Mouse (Mus musculus): ENCODE data around the gene Gnat2. TPM values are rescaled to one million over a fixed set of nuclear protein-coding genes. Genes with fewer than 3 reads are reported as not detected.
A peak's percentile ranks its signal among the peaks of the same experiment; 100 is the strongest.

The Gnat2 gene
- total and polyA plus RNA-seq, 2 experiments from 2014 or later, result 0.10 to 0.27 TPM

GRCm38 (mm10) chr3:108112246-108112645, 19.7 kb downstream of the Gnat2 start:
- peaks cover 55% of the 10 kb centered on the region for H3K36me3 ChIP-seq (ENCODE audit: insufficient read depth)
- ATAC-seq, result no peak
- WGBS, result 80% methylated on average over 7 of the region's 7 CpGs

DNA sequence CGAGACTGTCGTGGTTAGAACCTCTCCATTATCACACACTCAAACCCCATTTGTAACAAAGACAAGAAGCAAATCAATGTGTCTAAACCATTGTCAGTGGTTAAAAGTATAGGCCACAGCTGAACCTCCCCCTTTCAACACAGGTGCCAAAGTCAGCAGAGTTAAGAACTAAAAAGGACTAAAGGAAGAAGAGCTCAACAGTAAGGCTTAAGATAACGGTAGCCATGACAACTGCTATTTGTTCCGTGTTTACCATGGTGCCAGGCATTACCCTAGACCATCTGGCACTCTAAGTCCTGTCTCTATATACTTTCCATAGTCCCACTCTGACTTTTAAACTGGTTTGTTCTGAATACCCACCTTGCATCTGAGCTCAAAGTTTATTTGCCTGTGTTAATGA, 20.1 kb downstream of the Gnat2 start:
- H3K27ac ChIP-seq (ENCODE audit: low read depth, low read length), result no peak overlapping the region
- no peak for TF ChIP-seq CTCF (IDR thresholded peaks at IDR 0.05; ENCODE audit: low read depth)
- H3K9me3 ChIP-seq (ENCODE audit: low read length), result no peaks in the 10 kb centered on the region
- no peak overlapping the region for H3K9ac ChIP-seq
- peaks cover 58% of the 10 kb centered on the region for H3K36me3 ChIP-seq (ENCODE audit: insufficient read depth)
- H3K4me1 ChIP-seq (ENCODE audit: insufficient read depth), result no peaks in the 10 kb centered on the region
- DNase-seq (peak; percentile 22), ATAC-seq (no peak)
- 73% methylated on average over 4 of the region's 4 CpGs for WGBS
- H3K27me3 ChIP-seq (ENCODE audit: insufficient read depth, low read length), result no peaks in the 10 kb centered on the region
- no peak overlapping the region for H3K4me3 ChIP-seq (ENCODE audit: low read depth, low read length)
- no peak overlapping the region for H3K4me2 ChIP-seq (ENCODE audit: low read depth)

More at GRCm38 (mm10) chr3:108112246-108112645, 19.7 kb downstream of the Gnat2 start:
- H3K4me3 ChIP-seq (ENCODE audit: low read depth, low read length), result no peak overlapping the region
- no peak overlapping the region for H3K4me2 ChIP-seq (ENCODE audit: low read depth)
- no peak overlapping the region for H3K27ac ChIP-seq (ENCODE audit: low read depth, low read length)
- no peaks in the 10 kb centered on the region for H3K4me1 ChIP-seq (ENCODE audit: insufficient read depth)
- TF ChIP-seq CTCF (IDR thresholded peaks at IDR 0.05; ENCODE audit: low read depth), result no peak
- H3K9ac ChIP-seq, result no peak overlapping the region
- H3K9me3 ChIP-seq (ENCODE audit: low read length), result no peaks in the 10 kb centered on the region
- H3K27me3 ChIP-seq (ENCODE audit: insufficient read depth, low read length), result no peaks in the 10 kb centered on the region
- DNase-seq, result no peak

DNA sequence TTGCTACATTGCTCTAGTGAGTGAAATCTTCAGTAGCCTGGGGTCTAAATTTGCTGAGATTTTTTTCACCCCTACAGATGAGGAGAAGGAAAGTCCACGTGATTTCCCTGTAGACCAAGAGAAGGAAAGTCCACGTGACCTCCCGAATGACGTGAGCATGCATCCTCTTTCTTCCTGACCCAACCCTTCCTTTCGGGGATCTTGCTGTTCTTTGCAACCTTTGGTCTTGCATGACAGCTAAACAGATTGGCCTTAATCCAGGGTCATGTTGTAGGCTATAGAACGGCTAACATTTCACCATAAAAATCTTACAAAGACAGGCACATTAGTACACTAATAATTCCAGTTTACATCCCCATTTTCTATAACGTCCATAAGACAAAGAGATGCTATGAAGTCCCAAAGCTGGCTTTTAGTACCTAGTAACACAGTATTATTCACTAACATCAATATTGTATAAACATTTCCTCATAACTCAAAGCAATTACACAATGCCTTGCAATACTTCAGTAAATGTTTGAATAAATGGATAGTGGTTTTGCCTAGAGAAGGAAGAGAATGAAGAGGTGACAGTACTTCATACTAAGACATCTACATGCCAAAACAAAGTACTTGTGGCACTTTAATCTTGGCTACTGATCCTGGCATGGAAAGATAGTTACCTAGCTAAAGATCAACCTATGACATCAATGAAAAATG, 21.2 kb downstream of the Gnat2 start:
- Histone ChIP-seq H3K4me1 (ENCODE audit: insufficient read depth) (no peaks in the 10 kb centered on the region), H3K27me3 (ENCODE audit: insufficient read depth, low read length) (no peaks in the 10 kb centered on the region), H3K27ac (ENCODE audit: low read depth, low read length) (no peak overlapping the region), H3K9me3 (ENCODE audit: low read length) (no peaks in the 10 kb centered on the region), H3K9ac (no peak overlapping the region), H3K4me2 (ENCODE audit: low read depth) (no peak overlapping the region), H3K36me3 (ENCODE audit: insufficient read depth) (peaks cover 56% of the 10 kb centered on the region), H3K4me3 (ENCODE audit: low read depth, low read length) (no peak overlapping the region)
- 91% methylated on average over 7 of the region's 7 CpGs for WGBS
- DNase-seq, result no peak
- no peak for ATAC-seq
- no peak for TF ChIP-seq CTCF (IDR thresholded peaks at IDR 0.05; ENCODE audit: low read depth)

DNA sequence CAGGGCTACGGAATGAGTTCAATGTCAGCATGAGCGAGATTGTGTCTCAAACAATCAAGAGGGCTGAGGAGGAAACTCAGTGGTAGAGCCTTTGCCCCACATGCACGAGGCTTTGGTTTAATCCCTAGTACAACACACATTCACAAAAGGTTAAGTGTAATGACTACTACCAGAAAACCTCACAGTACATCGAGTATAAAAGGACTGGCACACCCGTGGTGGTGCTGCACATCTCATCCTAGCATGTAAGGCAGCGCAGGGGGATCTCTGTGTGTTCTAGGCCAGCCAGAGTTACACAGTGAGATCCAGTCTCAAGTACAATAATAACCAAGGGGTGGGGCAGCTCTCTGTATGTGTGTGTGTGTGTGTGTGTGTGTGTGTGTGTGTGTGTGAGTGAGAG, 24.9 kb downstream of the Gnat2 start:
- Histone ChIP-seq H3K4me1 (ENCODE audit: insufficient read depth) (no peaks in the 10 kb centered on the region), H3K9me3 (ENCODE audit: low read length) (no peaks in the 10 kb centered on the region), H3K4me3 (ENCODE audit: low read depth, low read length) (no peak overlapping the region), H3K27ac (ENCODE audit: low read depth, low read length) (no peak overlapping the region), H3K36me3 (ENCODE audit: insufficient read depth) (peaks cover 38% of the 10 kb centered on the region), H3K27me3 (ENCODE audit: insufficient read depth, low read length) (no peaks in the 10 kb centered on the region), H3K9ac (no peak overlapping the region), H3K4me2 (ENCODE audit: low read depth) (no peak overlapping the region)
- no peak for DNase-seq
- TF ChIP-seq CTCF (IDR thresholded peaks at IDR 0.05; ENCODE audit: low read depth), result no peak
- WGBS, result 91% methylated on average over 6 of the region's 6 CpGs
- no peak for ATAC-seq

DNA sequence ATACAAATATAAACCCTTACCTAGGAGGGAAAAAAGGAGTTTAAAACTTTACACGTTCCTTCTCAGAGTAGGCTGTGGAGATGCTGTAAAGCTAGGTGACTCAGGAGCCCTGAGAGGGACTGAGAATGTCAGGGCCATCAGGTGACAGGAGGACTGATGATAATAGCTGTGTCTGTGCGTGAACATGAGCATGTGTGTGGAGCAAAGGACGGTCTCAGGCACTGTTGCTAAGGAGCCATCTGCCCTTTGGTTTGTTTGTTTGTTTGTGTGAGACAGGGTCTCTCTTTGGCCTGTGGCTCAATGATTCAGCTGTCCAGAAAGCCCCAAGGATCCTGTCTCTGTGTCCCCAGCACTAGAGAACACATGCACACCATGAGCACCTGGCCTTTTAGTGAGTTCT, 28.5 kb downstream of the Gnat2 start:
- DNase-seq (no peak), ATAC-seq (no peak)
- H3K4me1 ChIP-seq (ENCODE audit: insufficient read depth), result no peaks in the 10 kb centered on the region
- H3K36me3 ChIP-seq (ENCODE audit: insufficient read depth), result peaks cover 30% of the 10 kb centered on the region
- H3K4me2 ChIP-seq (ENCODE audit: low read depth), result no peak overlapping the region
- 91% methylated on average over 3 of the region's 3 CpGs for WGBS
- no peak overlapping the region for H3K4me3 ChIP-seq (ENCODE audit: low read depth, low read length)
- H3K27me3 ChIP-seq (ENCODE audit: insufficient read depth, low read length), result no peaks in the 10 kb centered on the region
- no peak for TF ChIP-seq CTCF (IDR thresholded peaks at IDR 0.05; ENCODE audit: low read depth)
- H3K27ac ChIP-seq (ENCODE audit: low read depth, low read length), result no peak overlapping the region
- H3K9ac ChIP-seq, result no peak overlapping the region
- H3K9me3 ChIP-seq (ENCODE audit: low read length), result no peaks in the 10 kb centered on the region

DNA sequence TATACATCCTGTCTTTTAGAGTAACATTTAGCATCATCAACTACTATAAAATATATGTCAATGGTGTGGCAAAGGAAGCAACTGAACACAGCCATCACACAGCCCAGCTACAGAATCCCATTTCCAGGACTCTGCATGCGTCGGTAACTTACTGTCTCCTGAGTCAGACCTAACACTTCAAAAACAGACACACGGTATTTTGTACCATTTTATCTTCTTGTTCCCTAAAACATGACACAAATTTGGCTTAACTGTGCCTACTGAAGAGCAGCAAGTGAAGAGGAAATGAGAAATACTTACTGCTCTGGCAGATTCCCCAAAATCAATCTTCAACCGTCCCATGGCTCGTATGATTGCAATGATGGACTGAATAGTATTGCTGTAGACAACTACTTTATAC, 30.7 kb downstream of the Gnat2 start:
- 84% methylated on average over 5 of the region's 5 CpGs for WGBS
- ATAC-seq, result no peak
- no peak for TF ChIP-seq CTCF (IDR thresholded peaks at IDR 0.05; ENCODE audit: low read depth)

GRCm38 (mm10) chr3:108124131-108124530, 31.5 kb downstream of the Gnat2 start:
- Histone ChIP-seq H3K9me3 (ENCODE audit: low read length) (no peaks in the 10 kb centered on the region), H3K9ac (no peak overlapping the region), H3K36me3 (ENCODE audit: insufficient read depth) (peaks cover 9% of the 10 kb centered on the region), H3K4me3 (ENCODE audit: low read depth, low read length) (no peak overlapping the region), H3K27ac (ENCODE audit: low read depth, low read length) (no peak overlapping the region), H3K4me2 (ENCODE audit: low read depth) (no peak overlapping the region), H3K4me1 (ENCODE audit: insufficient read depth) (no peaks in the 10 kb centered on the region), H3K27me3 (ENCODE audit: insufficient read depth, low read length) (no peaks in the 10 kb centered on the region)
- WGBS, result 53% methylated on average over 1 of the region's 1 CpGs
- no peak for TF ChIP-seq CTCF (IDR thresholded peaks at IDR 0.05; ENCODE audit: low read depth)
- DNase-seq (no peak), ATAC-seq (no peak)

More for the DNA sequence above, 30.7 kb downstream of the Gnat2 start:
- Histone ChIP-seq H3K9ac (no peak overlapping the region), H3K27ac (ENCODE audit: low read depth, low read length) (no peak overlapping the region), H3K9me3 (ENCODE audit: low read length) (no peaks in the 10 kb centered on the region), H3K4me3 (ENCODE audit: low read depth, low read length) (no peak overlapping the region), H3K4me2 (ENCODE audit: low read depth) (no peak overlapping the region), H3K27me3 (ENCODE audit: insufficient read depth, low read length) (no peaks in the 10 kb centered on the region), H3K4me1 (ENCODE audit: insufficient read depth) (no peaks in the 10 kb centered on the region), H3K36me3 (ENCODE audit: insufficient read depth) (peaks cover 13% of the 10 kb centered on the region)
- no peak for DNase-seq

Data from forebrain, postnatal 0 days (tissue).